Mouse (Mus musculus): Measurements from ENCODE around the gene Trpm6.

GRCm38 (mm10) chr19:18747379-18747778, 2.4 kb upstream of the Trpm6 start:
- no peak for TF ChIP-seq EP300 (IDR thresholded peaks at IDR 0.05)
- no peak for TF ChIP-seq CTCF (IDR thresholded peaks at IDR 0.05)

Measured in lung, postnatal 0 days (tissue).